Mouse (Mus musculus) erythroblast, embryonic 14.5 days (primary cell): ENCODE results near the gene Cacna1g.

ENCODE experiments used
- GATA1 ChIP-seq: IDR thresholded peaks from 2 replicates; pipeline ENCODE4 v1.6.1; 2012; ENCODE audit warnings: low read length, inconsistent platforms, mixed read lengths
- TAL1 ChIP-seq: IDR thresholded peaks from 3 replicates; pipeline ENCODE4 v1.6.1; 2012; ENCODE audit warnings: low read length, inconsistent platforms, mixed read lengths

- TF ChIP-seq GATA1 (no peak), TAL1 (no peak)
Observed at GRCm38 (mm10) chr11:94403757-94404156, 70.2 kb downstream of the Cacna1g start.
